Mouse (Mus musculus) heart, adult 2 months (tissue): ENCODE results near the gene Olfr545. TPM values are rescaled to one million over a fixed set of nuclear protein-coding genes. Genes with fewer than 3 reads are reported as not detected.
"Not testable (repeated sequence)": the region's sequence is repeated elsewhere in the genome, so short reads cannot be mapped to it uniquely, and the experiment has no call there.

Source experiments
- DNase-seq, 2 experiments: peaks; one replicate each; pipeline ENCODE4 v3.0.0; 2021
- H3K27ac ChIP-seq: fragments of 200-600 bp; 2 replicates; pipeline ENCODE4 v1.8.1; 2022
- H3K27me3 ChIP-seq: fragments of 200-500 bp; 2 replicates; pipeline ENCODE4 v1.6.1; 2012; ENCODE audit warnings: mild to moderate bottlenecking, low read length, inconsistent platforms, mixed read lengths; ENCODE audit not compliant: control insufficient read depth, insufficient read depth
- H3K36me3 ChIP-seq: fragments of 200-500 bp; 2 replicates; pipeline ENCODE4 v1.6.1; 2012; ENCODE audit warnings: low read length, inconsistent platforms; ENCODE audit not compliant: control insufficient read depth, insufficient read depth
- H3K4me1 ChIP-seq: fragments of 200-500 bp; 2 replicates; pipeline ENCODE4 v1.6.1; 2011; ENCODE audit warnings: low read length; ENCODE audit not compliant: control insufficient read depth, insufficient read depth
- H3K4me3 ChIP-seq: fragments of 200-600 bp; 2 replicates; pipeline ENCODE4 v1.8.1; 2022
- H3K79me2 ChIP-seq: fragments of 200-500 bp; replicated peaks from 2 replicates; pipeline ENCODE4 v1.6.1; 2012; ENCODE audit warnings: mild to moderate bottlenecking, inconsistent platforms, low read length, moderate library complexity, mixed read lengths; ENCODE audit not compliant: control insufficient read depth, insufficient read depth
- H3K9ac ChIP-seq: fragments of 200-500 bp; 2 replicates; pipeline ENCODE4 v1.6.1; 2012; ENCODE audit warnings: low read depth, mild to moderate bottlenecking, control low read depth, inconsistent platforms, low read length, mixed read lengths
- CTCF ChIP-seq: fragments of 200-600 bp; IDR thresholded peaks from 2 replicates; pipeline ENCODE4 v1.8.1; 2022; ENCODE audit warnings: antibody characterized with exemption, mild to moderate bottlenecking, moderate library complexity
- EP300 ChIP-seq: fragments of 200-500 bp; IDR thresholded peaks from 2 replicates; pipeline ENCODE4 v1.6.1; 2011; ENCODE audit warnings: low read depth, low read length, control low read depth; ENCODE audit not compliant: insufficient read depth
- POLR2A ChIP-seq: fragments of 200-500 bp; IDR thresholded peaks from 2 replicates; pipeline ENCODE4 v1.6.1; 2011; ENCODE audit warnings: mild to moderate bottlenecking, low read depth, low read length, control low read depth; ENCODE audit not compliant: insufficient read depth
- WGBS: fragments of 180-500 bp; shearing (Covaris S2); methylation state at CpG from one replicate; pipeline ENCODE4 v1.1.7; 2018; 5-methylcytosine and 5-hydroxymethylcytosine counted together
- intact Hi-C: fragments of 180-260 bp; cut with DNase I; formaldehyde crosslinking; loops from one replicate; pipeline ENCODE4 v1.15.1; 2025
- polyA plus RNA-seq: library from polyadenylated mRNA; depleted of rRNA; stranded (reverse); fragments of >200 nt; gene quantifications from 2 replicates; pipeline ENCODE4 v1.2.3, GENCODE M21; 2012
- total RNA-seq, 2 experiments: library from RNA; stranded (reverse); gene quantifications; 2 replicates each; pipeline ENCODE4 v1.2.3; 2021

Gene Olfr545
- total and polyA plus RNA-seq, 3 experiments, result not detected

DNA sequence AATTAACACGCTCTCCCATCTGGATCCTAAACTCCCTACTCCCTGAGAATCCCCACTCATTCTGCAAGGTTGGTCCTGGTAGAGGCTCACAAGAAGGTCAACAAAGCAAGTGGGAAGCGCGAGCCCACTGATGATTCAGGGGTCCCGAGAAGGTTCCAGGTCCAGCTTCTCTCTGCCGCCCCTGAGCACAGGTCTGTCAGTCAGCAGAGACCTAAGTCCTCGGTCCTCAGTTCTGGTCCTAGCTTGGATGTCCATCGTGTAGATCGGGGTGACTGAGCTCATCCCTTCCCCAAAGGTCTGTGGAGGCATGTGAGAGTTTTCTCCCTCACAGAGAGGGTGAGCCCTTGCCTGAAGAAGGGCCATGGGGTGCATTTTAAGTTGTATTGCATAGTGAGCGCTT, 8.7 kb upstream of the Olfr545 start:
- TF ChIP-seq POLR2A (no peak), EP300 (no peak), CTCF (no peak)
- no peak for DNase-seq
- intact Hi-C loops, result loop anchor here (10.0 kb wide), 1 partner anchor 1297 kb away; no protein-coding TSS in a partner anchor
- H3K36me3 ChIP-seq, result no peaks in the 10 kb centered on the region
- H3K9ac ChIP-seq, result no peak overlapping the region
- H3K27ac ChIP-seq, result no peak overlapping the region
- no peaks in the 10 kb centered on the region for H3K79me2 ChIP-seq
- H3K4me1 ChIP-seq, result no peaks in the 10 kb centered on the region
- 80% methylated on average over 9 of the region's 9 CpGs for whole genome bisulfite sequencing
- no peaks in the 10 kb centered on the region for H3K27me3 ChIP-seq
- H3K4me3 ChIP-seq, result no peak overlapping the region

DNA sequence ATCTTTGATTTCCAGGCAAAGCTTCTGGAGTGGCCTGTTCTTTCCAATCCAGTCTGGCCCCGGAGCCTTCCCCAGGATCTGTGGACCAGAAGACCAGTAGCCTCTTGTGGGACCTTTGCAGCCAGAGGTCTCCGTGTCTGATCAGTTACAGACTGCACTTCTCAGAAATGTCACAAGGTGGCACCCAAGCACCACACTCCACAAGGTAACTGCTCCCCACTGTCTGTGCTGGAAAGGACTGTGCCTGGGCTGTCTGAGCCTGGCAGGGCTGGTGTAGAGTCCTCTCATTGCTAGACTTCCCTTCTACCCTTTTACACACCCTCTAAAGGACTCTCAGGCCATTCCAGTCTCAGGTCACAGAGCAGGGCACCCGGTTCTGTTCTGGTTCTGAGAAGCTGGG, 7.5 kb upstream of the Olfr545 start:
- 35% methylated on average over 3 of the region's 3 CpGs for WGBS
- Histone ChIP-seq H3K27me3 (no peaks in the 10 kb centered on the region), H3K27ac (no peak overlapping the region), H3K36me3 (no peaks in the 10 kb centered on the region), H3K4me1 (no peaks in the 10 kb centered on the region), H3K9ac (no peak overlapping the region), H3K4me3 (no peak overlapping the region), H3K79me2 (no peaks in the 10 kb centered on the region)
- DNase-seq, result peak; percentile 59 to 73
- TF ChIP-seq CTCF (peak; percentile 93), EP300 (0 out of 2 replicates have a peak, but pooled peaks have one; percentile 57), POLR2A (no peak)
- intact Hi-C loops, result loop anchor here (10.0 kb wide), 1 partner anchor 1298 kb away; no protein-coding TSS in a partner anchor

DNA sequence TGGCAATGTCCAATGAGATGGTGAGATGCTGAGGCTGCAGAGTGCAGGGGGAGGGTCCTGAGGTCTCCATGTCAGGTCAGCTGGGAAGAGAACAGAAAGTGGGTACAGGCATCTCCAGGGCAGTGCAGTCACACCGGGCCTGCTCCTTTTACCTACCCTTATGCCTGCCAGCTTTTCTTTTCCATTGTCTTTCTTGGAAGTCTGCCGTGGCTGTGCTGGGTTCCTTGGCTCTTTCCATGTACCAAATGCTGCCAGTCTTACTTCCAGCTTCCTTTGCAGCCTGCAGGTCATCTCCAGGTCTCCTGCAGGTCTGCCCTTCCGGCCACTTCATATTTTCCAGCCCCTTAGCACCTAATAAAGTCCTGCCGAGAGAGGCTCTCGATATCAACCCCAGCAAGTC, 2.6 kb upstream of the Olfr545 start:
- no peak for DNase-seq
- TF ChIP-seq POLR2A (no peak), EP300 (no peak), CTCF (no peak)

DNA sequence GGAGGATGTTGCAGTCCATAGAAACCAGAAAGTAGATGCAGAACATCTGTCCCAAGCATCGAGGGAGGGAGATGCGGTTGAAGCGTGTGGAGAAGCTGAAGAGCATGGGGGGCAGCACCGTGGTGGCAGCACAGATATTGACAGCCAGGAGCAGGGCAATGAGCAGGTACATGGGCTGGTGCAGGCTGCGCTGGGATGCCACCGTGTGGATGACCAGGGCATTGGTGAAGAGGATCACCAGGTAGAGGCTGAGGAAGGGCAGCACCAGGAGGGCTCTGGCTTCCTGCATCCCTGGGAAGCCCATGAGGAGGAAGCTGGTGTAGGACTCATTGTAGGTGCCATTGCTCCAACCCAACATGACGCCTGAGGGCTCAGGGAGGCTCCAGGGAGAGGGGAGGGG, 5.0 kb downstream of the Olfr545 start:
- H3K36me3 ChIP-seq, H3K4me1 ChIP-seq, H3K9ac ChIP-seq, H3K79me2 ChIP-seq, DNase-seq, intact Hi-C loops, H3K27ac ChIP-seq, H3K27me3 ChIP-seq, H3K4me3 ChIP-seq: not testable (repeated sequence)
- 39% methylated on average over 7 of the region's 7 CpGs for WGBS

More for the DNA sequence above, 2.6 kb upstream of the Olfr545 start:
- Histone ChIP-seq H3K79me2 (no peaks in the 10 kb centered on the region), H3K4me3 (no peak overlapping the region), H3K9ac (no peak overlapping the region), H3K36me3 (no peaks in the 10 kb centered on the region), H3K27ac (no peak overlapping the region), H3K27me3 (no peaks in the 10 kb centered on the region), H3K4me1 (no peaks in the 10 kb centered on the region)
- WGBS, result 62% methylated on average over 5 of the region's 5 CpGs
- intact Hi-C loops, result loop anchor here (10.0 kb wide), 1 partner anchor 1303 kb away; no protein-coding TSS in a partner anchor

DNA sequence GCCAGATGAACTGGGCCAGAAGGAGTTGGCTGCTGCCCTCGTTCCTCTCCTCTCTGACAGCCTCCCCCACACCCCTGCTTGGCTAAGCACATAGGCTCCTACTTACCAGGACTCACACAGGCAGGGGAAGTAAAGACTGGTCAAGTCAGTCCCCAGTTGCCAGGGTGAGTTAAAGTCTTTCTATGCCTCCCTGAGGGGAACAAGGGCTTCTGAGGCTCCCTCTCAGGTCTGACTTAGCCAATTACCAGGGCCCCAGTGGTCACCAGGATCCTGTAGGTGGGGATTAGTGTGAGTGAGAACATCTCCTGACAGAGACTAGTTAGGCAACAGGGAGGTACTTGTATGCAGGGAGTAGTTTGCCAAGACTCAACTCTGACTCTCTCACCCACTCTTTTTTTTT, 11.2 kb downstream of the Olfr545 start, which contains the start of gene Olfr544:
Gene Olfr544, minus strand, starts transcription at position 153 of the 400 bp plus-strand sequence.
- no peak within 1 kb of the TSS for H3K9ac ChIP-seq
- intact Hi-C loops, result no loop called here
- no peak within 1 kb of the TSS for H3K27ac ChIP-seq
- H3K36me3 ChIP-seq, result no peaks in the 10 kb centered on the region
- TF ChIP-seq POLR2A (no peak), EP300 (no peak), CTCF (no peak)
- H3K79me2 ChIP-seq, result no peaks in the 10 kb centered on the region
- DNase-seq, result no peak
- WGBS, result 14% methylated on average over 1 of the region's 1 CpGs
- H3K4me3 ChIP-seq, result no peak within 1 kb of the TSS
- no peaks in the 10 kb centered on the region for H3K4me1 ChIP-seq
- no peaks in the 10 kb centered on the region for H3K27me3 ChIP-seq

DNA sequence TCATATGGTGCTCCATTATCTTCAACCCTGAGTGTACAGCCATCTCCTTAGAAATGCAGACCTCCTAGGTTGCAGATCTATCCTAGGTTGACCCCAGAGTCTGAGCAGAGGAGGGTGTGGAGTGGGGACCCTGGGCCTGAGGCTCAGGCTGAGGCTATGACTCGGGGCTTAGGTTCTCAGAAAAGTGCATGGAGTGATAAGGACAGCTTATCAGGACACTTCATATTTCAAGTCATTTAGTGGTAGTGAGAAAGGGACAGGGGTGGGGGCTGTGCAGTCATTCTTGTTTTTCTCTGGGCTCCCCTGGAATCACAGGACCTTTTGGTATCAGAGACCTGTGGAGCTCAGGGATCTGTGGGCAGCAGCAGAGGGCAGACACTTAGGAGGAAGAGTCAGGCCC, 13.3 kb downstream of the Olfr545 start:
- H3K36me3 ChIP-seq, result no peaks in the 10 kb centered on the region
- no peaks in the 10 kb centered on the region for H3K79me2 ChIP-seq
- intact Hi-C loops, result no loop called here
- no peak overlapping the region for H3K4me3 ChIP-seq
- no peak for TF ChIP-seq EP300
- TF ChIP-seq CTCF, result no peak
- TF ChIP-seq POLR2A, result no peak
- no peak overlapping the region for H3K9ac ChIP-seq
- no peak overlapping the region for H3K27ac ChIP-seq
- no peak for DNase-seq
- H3K27me3 ChIP-seq, result no peaks in the 10 kb centered on the region
- 61% methylated on average over 1 of the region's 1 CpGs for WGBS
- H3K4me1 ChIP-seq, result no peaks in the 10 kb centered on the region

DNA sequence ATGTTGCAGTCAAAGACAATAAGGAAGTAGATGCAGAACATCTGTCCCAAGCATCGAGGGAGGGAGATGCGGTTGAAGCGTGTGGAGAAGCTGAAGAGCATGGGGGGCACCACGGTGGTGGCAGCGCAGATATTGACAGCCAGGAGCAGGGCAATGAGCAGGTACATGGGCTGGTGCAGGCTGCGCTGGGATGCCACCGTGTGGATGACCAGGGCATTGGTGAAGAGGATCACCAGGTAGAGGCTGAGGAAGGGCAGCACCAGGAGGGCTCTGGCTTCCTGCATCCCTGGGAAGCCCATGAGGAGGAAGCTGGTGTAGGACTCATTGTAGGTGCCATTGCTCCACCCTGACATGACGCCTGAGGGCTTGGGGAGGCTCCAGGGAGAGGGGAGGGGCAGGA, 14.6 kb downstream of the Olfr545 start:
- H3K27me3 ChIP-seq, H3K27ac ChIP-seq, DNase-seq, H3K36me3 ChIP-seq, H3K79me2 ChIP-seq, H3K4me1 ChIP-seq, H3K4me3 ChIP-seq, intact Hi-C loops, H3K9ac ChIP-seq: not testable (repeated sequence)
- 72% methylated on average over 8 of the region's 8 CpGs for WGBS
